Comparison of ENCODE assay signal across 26 mouse cellular contexts in genomic region chr14:27304408-27304807, GRCm38 (mm10).
"Had no signal": no experiment of that assay in that cellular context is flagged by ENCODE, and none has a peak within 500 bp of the region (broad histone marks: within the 10 kb centered on the region; RNA-seq: fewer than 3 reads in every experiment).

No protein-coding gene starts in this region.

- H3K9ac ChIP-seq: heart, embryonic 13.5 days; heart, embryonic 15.5 days; hindbrain, embryonic 13.5 days; hindbrain, embryonic 15.5 days; limb, embryonic 12.5 days; liver, embryonic 13.5 days had no signal

- H3K36me3 ChIP-seq: heart, embryonic 13.5 days; heart, embryonic 15.5 days; hindbrain, embryonic 13.5 days; hindbrain, embryonic 15.5 days; limb, embryonic 10.5 days; limb, embryonic 12.5 days; liver, embryonic 13.5 days had no signal

- H3K27ac ChIP-seq: heart, adult 2 months; heart, embryonic 13.5 days; heart, embryonic 15.5 days; hindbrain, embryonic 13.5 days; hindbrain, embryonic 15.5 days; hindbrain, postnatal 0 days; layer of hippocampus, adult 2 months; left cerebral cortex, adult 2 months; limb, embryonic 10.5 days; limb, embryonic 12.5 days; liver, embryonic 13.5 days had no signal

- H3K9me3 ChIP-seq: heart, embryonic 13.5 days; heart, embryonic 15.5 days; hindbrain, embryonic 15.5 days; limb, embryonic 10.5 days; limb, embryonic 12.5 days; liver, embryonic 13.5 days had no signal

- DNase-seq: gastrocnemius, postnatal 14 days; gastrocnemius, postnatal 36 days; heart, adult 11 months; heart, adult 2 months; heart, postnatal 14 days; heart, postnatal 36 days; kidney, adult 11 months; kidney, adult 2 months; kidney, adult 9 months; kidney, postnatal 10 days; kidney, postnatal 25 days; kidney, postnatal 4 days; liver; liver, embryonic 13.5 days had no signal

- H3K4me1 ChIP-seq: heart, embryonic 15.5 days; hindbrain, embryonic 13.5 days; hindbrain, embryonic 15.5 days; limb, embryonic 10.5 days; liver, embryonic 13.5 days had no signal

- H3K4me3 ChIP-seq: heart, adult 2 months; heart, embryonic 13.5 days; heart, embryonic 15.5 days; hindbrain, embryonic 13.5 days; hindbrain, embryonic 15.5 days; layer of hippocampus, adult 2 months; left cerebral cortex, adult 2 months; limb, embryonic 10.5 days; limb, embryonic 12.5 days; liver, embryonic 13.5 days had no signal

- H3K4me2 ChIP-seq: heart, embryonic 11.5 days; heart, embryonic 13.5 days; heart, embryonic 15.5 days; hindbrain, embryonic 13.5 days; hindbrain, embryonic 15.5 days; limb, embryonic 12.5 days; liver, embryonic 11.5 days; liver, embryonic 13.5 days had no signal

- H3K27me3 ChIP-seq: heart, embryonic 13.5 days; heart, embryonic 15.5 days; hindbrain, embryonic 13.5 days; hindbrain, embryonic 15.5 days; limb, embryonic 12.5 days; liver, embryonic 13.5 days had no signal

- ATAC-seq: hindbrain, postnatal 0 days; intestine, embryonic 16.5 days had no signal
